Mouse (Mus musculus) embryo, embryonic 11 days (tissue): ENCODE data around the gene Fbh1.
A peak's percentile ranks its signal among the peaks of the same experiment; 100 is the strongest.

Source experiments
- DNase-seq: peaks from one replicate; pipeline ENCODE4 v3.0.0-alpha.2; 2015

The Fbh1 gene

GRCm38 (mm10) chr2:11777091-11778068, at the start of gene Fbh1, which contains the start of gene Ankrd16:
Fbh1 (minus strand) TSS chr2:11777582.
Ankrd16 (plus strand) TSS chr2:11777876.
- DNase-seq: peak; percentile 100

- DNase-seq: no peak
Measured at GRCm38 (mm10) chr2:11801299-11801930, 24.0 kb upstream of the Fbh1 start.

DNA sequence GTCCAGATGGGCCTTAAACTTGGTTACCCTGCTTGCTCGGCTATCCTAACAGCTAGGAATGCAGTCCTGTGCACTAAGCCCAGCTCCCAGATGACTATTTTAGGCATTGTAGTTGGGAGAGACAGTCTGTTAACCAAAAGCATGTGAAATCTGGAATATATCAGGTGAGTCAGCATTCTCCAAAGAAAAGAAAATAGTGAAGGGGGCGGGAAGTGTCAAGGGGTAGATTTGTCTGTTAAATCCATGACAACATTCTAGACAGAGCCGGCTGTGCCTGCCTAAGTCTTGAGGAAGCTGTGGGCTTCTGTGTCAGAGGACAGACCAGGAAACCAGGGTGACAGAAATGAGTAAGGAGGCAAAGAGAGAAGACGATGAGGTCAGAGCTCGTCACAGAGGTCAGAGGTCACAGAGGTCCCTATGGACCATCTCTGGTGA, 20.6 kb upstream of the Fbh1 start:
- peak; percentile 35 for DNase-seq

- no peak for DNase-seq
Measured at GRCm38 (mm10) chr2:11794668-11795067, 17.3 kb upstream of the Fbh1 start.

DNA sequence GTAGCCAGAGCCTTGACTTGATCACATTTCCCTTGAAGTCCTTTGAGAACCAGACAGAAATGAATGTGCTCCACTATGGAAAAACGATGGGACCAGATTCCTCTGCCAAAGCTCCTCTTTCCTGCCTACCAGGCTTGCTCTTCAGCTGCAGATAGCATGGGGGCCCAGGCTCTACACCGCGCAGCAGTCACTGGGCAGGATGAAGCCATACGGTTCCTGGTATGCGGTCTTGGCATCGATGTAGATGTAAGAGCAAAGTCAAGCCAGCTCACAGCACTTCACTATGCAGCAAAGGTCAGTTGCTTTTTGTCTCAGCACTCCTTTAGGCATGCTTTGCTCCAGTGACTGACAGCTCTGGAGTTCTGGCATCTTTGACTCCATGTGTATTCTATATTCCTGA, 6.8 kb upstream of the Fbh1 start:
- DNase-seq: no peak

DNA sequence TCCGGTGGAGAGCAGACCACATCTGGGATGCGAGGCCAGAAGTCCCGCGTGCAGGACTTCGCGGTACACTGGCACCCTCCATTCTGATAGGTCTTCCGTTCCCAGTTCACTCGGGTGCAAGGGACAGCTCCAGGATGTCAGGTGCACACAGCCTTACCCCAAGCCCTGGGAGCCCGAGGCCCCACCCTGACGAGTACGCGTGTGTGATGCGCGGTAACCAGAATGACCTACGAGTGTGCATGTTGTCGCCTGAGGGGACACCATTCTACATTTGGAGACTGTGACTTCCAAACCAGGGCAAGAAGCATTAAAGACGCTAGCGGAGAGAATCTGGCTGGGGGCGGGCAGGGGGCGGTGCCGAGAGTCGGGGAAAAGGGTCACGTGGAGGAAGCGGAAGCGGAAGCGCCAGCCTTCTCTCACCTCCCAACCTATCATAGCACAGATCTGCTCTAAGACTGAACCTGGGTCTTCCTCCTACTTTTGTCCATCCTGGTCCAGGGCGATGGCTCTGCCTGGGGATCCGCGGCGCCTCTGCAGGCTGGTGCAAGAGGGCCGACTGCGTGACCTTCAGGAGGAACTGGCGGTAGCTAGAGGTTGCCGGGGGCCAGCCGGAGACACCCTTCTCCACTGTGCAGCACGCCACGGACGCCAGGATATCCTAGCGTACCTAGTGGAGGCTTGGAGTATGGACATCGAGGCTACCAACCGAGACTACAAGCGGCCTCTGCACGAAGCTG, 873 bp upstream of the Fbh1 start:
- DNase-seq: peak; percentile 92

- DNase-seq: no peak
Measured at GRCm38 (mm10) chr2:11776415-11776814, 967 bp downstream of the Fbh1 start.

- no peak for DNase-seq
Measured at GRCm38 (mm10) chr2:11775121-11775520, 2.3 kb downstream of the Fbh1 start.

GRCm38 (mm10) chr2:11774426-11774825, 3.0 kb downstream of the Fbh1 start:
- no peak for DNase-seq

DNA sequence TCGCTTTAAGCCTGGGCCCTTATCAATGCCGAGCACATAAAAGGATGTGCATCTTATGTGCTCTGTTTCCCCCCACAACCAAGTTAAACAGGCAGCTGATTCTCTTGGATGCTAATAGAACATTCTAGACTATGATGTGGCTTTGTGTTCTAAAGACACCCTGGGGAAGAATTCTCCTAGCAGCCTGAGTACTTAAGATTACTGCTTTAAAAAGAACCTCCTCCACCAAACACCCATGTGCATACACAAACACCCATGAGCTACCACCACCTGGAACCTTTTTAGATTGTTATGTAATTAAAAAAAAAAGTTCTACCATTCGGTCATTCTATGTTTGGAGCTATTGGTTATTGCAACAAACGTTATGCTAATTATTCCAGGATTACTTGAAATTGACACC, 5.0 kb downstream of the Fbh1 start:
- no peak for DNase-seq

DNA sequence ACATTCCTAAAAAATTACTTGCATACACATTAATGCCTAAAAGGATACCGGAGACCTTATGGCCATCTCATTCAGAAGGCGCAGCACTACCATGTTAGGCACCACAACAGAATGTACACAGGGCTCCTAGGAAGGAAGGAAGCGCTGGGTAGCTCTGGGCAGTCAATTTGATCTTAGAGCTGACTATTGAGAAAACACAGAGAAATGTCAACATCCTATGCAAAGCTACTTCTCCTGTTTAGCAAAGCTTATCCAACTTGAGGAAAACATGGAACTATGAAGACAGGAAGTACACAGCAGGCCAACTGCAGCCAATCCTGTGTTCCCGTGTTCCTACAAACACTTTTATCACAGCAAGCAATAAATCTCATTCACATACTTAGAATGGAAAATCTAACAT, 5.7 kb downstream of the Fbh1 start:
- no peak for DNase-seq

GRCm38 (mm10) chr2:11767161-11767545, 10.2 kb downstream of the Fbh1 start:
- DNase-seq: no peak

- DNase-seq: no peak
Measured at GRCm38 (mm10) chr2:11766485-11767160, 10.8 kb downstream of the Fbh1 start.

GRCm38 (mm10) chr2:11765694-11766093, 11.7 kb downstream of the Fbh1 start:
- DNase-seq: no peak

- no peak for DNase-seq
Measured at GRCm38 (mm10) chr2:11762541-11762940, 14.8 kb downstream of the Fbh1 start.

- no peak for DNase-seq
Measured at GRCm38 (mm10) chr2:11739516-11740051, 37.8 kb downstream of the Fbh1 start.

DNA sequence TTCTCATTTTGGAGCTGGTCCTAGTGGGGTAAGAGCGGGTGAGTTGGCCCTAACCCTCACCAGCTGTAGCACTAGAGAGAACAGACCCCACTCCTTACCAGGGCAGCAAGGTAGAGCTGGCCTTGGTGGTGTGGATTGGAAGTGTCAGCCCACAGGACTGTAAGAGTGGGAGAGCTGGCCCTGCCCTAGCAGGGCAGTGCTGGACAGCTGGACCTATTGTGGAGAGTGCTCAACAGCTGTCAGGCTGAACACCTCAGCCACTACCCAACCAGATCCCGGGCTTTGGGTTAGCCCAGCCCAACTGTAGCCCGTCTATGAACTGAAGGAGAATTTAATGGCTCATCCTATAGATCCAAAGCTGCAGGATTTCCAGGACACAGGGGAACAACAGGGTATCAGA, 38.6 kb downstream of the Fbh1 start:
- no peak for DNase-seq

GRCm38 (mm10) chr2:11735853-11736252, 41.5 kb downstream of the Fbh1 start:
- no peak for DNase-seq

DNA sequence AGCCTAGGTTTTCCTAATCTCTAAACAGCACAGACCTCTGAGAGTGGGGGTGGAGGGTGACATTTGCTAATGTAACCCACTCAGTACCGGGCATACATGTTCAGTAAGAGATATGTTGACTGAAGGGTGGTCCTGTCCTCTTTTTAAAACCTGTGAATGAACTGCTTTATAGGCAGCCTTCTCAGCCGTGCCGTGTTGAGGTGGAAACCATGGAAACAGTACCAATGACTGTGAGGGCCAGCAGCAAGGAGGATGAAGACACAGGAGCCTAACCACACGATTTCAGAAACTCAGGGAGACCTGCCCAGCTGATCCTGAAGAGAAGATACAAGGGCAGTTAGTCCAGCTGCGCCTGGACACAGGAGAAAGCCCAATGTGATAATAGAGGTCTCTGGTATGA, 44.4 kb downstream of the Fbh1 start:
- DNase-seq: no peak

DNA sequence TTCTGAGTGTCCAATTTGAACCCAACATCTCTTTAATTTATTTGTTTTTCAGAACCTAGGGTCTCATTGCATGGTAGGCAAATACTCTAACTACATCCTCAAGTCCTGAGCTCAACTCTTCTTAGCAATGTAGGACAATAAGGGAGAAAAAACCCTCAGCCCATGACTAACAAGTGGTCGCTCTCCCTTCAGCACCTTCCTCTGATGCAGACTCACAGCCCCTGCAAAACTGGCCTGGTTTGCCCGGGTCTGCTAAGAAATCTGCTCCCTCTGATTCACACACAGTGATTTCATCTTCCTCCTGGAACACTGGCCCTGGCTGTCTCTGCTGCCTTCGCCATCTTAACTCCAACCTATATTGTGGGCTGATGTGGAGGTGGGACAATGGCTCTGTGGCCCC, 48.3 kb downstream of the Fbh1 start:
- DNase-seq: peak; percentile 40

DNA sequence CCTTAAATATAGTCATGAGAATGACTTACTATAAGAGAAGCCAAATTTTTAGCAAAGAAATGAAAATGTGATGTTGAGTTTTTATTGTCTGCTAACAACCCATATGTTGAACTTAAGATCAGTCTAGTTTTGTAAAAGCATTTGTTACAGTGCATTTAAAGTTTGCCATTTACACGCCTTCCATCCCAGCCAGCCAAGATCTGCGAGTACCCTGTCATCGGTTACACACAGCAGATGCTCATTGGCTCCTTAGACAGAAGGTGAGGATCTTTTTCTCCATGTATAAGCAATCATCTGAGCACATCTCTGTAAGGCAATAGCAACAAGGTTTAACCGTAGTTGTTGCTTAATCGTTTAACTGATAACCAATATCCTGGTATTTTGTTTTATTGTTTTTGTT, 49.8 kb downstream of the Fbh1 start:
- no peak for DNase-seq

GRCm38 (mm10) chr2:11722564-11722963, 54.8 kb downstream of the Fbh1 start:
- DNase-seq: no peak

GRCm38 (mm10) chr2:11718573-11718972, 58.8 kb downstream of the Fbh1 start:
- DNase-seq: no peak
